Mouse (Mus musculus): ENCODE results near the gene Dio1. TPM values are rescaled to one million over a fixed set of nuclear protein-coding genes. Genes with fewer than 3 reads are reported as not detected.

Dio1 gene
- total RNA-seq, 1 experiment from 2014 or later, result not detected

DNA sequence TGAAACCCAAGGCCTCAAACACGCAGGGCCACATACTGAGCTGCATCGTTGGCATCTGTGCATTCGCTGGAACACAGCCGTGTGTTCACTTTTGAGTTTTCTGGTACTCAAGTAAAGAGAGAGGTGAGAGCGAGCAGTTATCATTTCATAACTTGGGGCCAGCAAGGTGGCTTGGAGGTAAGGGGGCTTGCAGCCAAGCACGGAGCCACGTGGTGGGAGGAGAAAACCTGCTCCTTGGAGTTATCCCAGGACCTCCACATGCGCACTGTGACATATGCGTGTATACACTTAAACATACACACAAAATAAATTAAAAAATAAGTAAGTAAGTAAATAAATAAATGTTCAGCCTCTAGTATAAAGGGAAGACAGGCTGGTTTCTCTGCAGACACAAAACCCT is 4.7 kb downstream of the Dio1 start:
- no peak for ATAC-seq (replicated peaks; ENCODE audit: low read depth, poor library complexity, severe bottlenecking)

DNA sequence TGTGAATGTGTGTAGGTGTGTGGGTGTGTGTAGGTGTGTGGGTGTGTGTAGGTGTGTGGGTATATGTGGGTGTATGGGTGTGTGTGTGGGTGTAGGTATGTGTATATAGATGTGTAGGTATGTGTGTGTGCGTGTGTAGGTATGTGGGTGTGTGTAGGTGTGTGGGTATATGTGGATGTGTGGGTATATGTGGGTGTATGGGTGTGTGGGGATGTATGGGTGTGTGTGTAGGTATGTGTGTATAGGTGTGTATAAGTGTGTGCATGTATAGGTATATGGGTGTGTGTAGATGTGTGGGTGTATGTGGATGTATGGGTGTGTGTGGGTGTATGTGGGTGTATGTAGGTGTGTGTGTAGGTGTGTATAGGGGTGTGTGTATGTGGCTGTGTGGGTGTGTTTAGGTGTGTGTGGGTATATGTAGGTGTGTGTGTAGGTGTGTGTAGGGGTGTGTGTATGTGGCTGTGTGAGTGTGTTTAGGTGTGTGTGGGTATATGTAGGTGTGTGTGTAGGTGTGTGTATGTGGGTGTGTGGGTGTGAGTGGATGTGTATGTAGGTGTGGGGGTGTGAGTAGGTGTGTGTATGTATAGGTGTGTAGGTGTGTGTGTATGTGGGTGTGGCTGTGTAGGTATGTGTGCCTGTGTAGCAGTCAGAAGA is 5.9 kb downstream of the Dio1 start:
- no peak for ATAC-seq (replicated peaks; ENCODE audit: low read depth, poor library complexity, severe bottlenecking)

DNA sequence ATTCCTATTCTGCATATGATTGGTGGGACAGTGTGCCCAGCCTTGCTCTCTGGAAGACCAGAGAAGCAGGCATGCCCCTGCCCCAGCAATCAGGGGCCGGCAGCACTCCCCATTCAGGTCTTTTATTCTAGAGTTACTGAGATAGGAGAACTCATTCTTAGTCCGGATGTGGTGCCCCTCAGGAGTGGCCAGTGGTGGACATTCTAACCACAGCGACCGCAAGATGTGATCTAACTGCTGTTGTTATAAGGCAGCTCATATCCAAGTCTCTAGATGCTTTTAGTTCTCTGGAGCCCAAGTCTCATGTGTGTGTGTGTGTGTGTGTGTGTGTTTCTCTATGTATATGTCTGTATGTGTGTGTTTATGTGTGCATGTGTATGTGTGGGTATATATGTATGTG is 6.6 kb downstream of the Dio1 start:
- ATAC-seq (replicated peaks; ENCODE audit: low read depth, poor library complexity, severe bottlenecking), result peak; percentile 50

DNA sequence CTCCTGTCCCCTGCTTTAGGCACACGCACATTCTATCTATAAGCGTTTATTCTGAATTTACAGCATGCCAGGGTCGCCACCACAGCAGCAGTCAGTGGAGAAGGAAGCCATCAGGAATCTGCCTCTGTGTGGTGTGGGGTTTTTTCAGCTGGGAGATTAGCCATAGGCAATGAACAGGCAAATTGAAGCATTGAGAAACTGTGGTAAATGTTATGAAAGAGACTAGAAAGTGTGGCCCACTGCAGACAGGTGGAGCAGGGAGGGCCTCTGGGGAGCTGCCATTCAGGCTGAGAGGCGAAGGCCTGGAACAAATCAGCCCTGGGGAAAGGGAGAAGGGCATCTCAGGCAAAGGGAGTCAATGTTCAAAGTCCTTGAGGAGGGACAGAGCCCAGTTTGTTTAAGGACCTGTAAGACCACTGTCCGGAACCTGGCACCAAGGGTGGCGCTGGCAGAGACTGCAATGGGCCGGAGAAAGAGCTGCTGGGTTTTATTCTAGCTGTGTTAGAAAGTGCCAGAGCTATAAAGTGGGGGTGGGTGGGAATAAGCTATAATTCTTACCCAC is 7.1 kb downstream of the Dio1 start:
- ATAC-seq (replicated peaks; ENCODE audit: low read depth, poor library complexity, severe bottlenecking), result peak; percentile 36

DNA sequence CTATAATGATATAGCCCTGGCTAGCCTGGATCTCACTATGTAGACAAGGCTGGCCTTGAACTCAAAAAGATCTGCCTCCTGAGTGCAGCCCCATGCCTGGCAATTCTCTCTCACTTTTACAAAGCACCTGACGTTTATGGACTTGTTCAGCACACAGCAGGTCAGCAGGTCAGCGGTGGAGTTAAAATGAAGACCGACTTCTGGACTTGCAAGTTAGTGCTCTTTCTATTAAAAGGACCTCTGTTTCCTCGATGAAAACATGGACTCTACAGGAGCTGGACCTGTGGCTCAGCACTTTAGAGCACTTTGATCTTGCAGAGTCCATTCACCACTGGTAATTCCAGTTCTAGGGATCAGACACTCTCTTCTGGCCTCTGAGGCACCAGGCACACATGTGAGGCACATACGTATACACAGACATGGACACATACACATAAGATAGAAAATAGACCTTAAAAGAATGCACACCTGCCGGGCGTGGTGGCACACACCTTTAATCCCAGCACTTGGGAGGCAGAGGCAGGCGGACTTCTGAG is 8.8 kb downstream of the Dio1 start:
- no peak for ATAC-seq (replicated peaks; ENCODE audit: low read depth, poor library complexity, severe bottlenecking)

DNA sequence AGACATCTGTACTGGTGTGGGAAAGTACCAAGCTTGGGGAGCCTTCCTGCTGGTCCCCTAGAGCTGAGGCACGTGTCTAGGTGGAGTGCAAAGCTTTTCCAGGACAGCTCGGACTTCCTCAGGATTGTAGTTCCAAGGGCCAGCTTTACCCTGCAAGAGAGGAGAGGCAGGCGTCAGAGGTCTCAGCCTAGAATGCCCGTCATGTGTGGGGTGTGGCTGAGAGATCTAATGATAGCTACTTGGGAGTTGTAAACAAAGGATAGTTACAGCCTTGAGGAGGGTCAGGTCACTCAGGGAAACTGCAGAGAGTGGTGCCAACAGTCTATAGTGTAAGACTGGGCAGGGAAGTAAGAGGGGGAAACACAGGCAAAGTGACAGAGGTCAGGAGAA is 14.7 kb downstream of the Dio1 start:
- ATAC-seq (replicated peaks; ENCODE audit: low read depth, poor library complexity, severe bottlenecking), result no peak

DNA sequence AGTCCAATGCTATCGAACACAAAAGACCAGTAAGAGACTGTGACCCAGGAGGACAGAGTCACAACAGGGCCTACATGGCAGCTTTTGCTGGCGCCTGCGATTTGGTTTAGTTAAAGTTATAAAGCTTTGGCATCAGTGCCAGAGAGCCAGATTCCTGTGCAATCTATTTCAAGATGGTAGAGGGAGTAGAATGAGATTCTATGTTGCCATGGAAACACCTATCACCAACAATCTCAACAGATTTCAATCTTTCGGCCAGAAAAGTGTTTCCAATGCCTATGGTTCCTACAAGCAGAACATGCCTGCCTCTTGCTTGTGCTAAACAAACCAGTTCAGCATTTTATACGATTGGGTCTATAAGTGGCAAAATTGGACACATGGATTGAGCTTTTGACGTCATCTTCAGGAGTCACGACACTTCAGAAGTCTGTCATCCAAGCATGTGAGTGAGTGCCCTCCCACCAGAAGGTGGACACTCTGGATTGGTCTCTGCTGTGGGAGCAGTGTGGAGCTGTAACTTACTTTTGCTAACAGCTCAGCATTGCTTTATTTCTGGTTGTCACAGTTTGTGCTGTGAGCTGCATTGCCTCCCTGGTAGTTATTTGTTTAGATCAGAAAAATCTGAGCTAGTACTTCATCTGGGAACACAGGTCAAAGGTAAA is 15.2 kb downstream of the Dio1 start:
- no peak for ATAC-seq (replicated peaks; ENCODE audit: low read depth, poor library complexity, severe bottlenecking)

DNA sequence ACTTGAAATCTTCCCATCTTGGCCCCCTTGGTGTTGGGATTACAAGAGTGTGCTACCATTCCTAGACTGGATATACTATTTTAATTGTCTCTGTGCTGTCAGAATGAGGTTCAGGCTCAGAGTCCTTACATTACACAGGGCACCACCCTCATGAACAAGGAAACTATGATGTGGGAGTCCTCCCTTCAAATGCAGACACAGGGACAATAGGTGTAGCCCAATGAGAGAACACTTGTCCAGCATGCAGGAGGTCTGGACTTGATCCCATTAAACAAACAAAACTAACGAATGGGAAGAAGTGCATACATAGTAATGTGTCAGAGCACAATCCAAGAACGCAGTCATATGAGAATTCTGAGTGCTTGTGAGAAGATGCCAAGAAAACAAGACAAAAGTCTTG is 19.5 kb downstream of the Dio1 start:
- no peak for ATAC-seq (replicated peaks; ENCODE audit: low read depth, poor library complexity, severe bottlenecking)

DNA sequence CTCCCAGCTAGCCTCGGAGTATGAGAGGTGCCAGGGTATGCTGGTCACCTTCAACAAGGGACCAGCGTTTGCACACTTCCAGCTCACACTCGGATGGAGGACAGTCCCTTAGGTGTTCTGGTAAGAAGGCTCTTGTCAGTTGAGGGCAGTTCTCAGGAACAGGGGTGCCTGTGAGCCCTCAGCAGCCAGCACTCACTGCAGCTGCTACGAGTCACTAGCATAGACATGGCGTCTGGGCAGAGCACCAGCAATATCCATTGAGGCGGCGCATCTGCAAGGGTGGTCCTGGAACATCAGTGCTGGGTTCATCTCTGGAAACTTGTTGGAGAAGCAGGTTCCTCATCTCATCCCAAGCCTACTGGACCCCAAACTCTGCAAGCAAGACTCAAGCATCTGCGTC is 20.6 kb downstream of the Dio1 start:
- ATAC-seq (replicated peaks; ENCODE audit: low read depth, poor library complexity, severe bottlenecking), result no peak

DNA sequence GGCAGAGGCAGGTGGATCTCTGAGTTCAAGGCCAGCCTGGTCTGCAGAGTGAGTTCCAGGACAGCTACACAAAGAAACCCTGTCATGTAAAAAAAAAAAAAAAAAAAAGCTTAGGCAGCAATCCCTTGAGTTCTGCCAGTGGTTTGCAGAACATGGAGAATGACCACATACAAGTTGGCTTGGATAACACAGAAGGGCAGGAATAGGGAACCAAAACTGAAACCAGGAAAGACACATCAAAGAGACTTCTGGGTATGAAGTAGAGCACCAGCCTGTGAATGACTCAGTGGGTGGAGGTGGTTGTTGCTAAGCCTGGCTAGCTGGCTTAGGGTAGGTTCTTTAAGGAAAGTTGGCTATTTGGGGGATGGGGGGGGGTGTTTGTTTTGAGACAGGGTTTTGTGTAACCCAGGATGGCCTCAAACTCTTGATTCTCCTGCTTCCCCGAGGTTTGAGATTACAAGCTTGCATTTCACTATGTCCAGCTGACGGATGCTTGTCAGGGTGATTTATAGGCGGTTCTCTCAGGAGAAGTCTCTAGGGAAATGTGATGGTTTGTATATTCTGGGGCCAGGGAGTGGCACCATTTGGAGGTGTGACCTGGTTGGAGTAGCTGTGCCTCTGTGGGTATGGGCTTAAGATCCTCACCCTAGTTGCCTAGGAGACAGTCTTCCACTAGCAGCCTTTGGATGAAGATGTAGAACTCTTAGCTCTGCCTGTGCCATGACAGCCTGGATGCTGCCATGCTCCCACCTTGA is 21.3 kb downstream of the Dio1 start:
- peak; percentile 100 for ATAC-seq (replicated peaks; ENCODE audit: low read depth, poor library complexity, severe bottlenecking)

DNA sequence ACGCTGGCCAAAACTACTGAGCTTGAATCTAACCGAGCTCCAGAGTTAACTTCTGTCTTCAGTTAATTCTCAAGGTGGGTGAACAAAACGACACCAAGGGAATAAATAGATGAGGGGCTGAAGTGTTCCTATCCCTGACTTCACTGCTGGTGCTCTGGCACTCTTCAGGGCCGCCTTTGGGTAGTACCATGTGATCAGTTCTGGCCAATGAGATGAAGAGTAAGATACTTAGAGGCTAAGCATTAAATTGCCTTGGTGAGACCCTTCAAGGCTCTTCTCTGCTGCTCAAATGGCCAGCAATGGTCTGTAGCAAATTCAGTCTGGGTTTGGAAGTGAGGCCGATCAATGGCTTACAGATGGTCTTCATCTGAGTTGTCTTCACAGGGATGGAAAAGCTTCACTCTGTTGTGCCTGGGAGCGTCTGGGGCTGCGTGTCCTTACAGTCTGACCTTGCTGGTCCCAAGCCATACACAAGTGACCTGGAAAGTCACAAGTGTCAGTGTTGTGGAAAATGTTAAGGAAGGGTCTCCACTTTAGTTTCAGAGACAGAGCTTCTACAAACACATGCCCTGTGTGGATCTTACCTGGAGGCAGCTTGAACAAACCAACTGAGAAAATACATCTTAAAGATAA is 26.0 kb downstream of the Dio1 start:
- no peak for ATAC-seq (replicated peaks; ENCODE audit: low read depth, poor library complexity, severe bottlenecking)

DNA sequence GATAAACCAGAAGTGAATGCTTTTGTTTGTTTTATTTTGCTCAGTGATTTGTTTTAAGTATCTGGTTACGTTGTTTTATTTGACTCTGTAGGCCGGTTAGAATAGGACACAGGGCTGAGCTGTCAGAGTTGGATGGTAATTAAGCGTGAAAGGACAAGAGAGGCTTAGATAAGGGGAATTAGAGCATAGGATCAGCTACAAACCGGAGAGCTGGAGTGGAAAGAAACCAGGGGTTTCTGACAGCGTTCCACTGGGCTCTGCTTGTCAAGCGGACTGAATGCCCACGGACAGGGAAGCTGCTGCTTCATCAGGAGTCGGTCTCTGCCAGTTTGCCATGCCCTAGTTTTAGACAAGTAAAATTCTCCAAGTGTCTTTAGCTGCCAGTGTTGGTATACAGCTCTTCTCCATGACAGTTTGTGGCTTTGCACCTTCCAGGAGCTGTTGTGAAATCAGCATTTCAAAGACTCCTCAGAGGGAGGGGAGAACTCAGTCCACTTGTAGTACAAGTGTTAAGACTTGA is 28.7 kb downstream of the Dio1 start:
- peak; percentile 60; the same call in 1 of the 2 replicates for ATAC-seq (replicated peaks; ENCODE audit: low read depth, poor library complexity, severe bottlenecking)

DNA sequence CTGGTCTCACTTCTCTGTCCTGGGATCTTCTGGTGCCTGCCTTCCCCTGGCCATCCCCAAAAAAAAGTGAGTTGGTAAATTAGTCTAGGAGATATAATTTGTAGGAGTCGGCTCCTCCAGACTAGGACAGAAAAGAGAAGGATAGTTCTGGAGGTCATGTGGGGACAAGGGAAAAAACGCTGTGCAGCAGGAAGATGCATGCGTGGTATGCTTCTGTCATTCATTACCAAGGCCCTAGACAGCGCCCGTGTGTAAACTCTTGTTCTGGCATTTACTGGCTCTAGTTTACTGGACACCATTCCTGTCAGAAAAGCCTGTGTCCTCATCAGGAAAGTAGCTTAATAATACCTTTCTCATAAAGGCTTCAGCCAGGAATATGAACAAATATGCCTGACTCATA is 32.5 kb downstream of the Dio1 start:
- no peak for ATAC-seq (replicated peaks; ENCODE audit: low read depth, poor library complexity, severe bottlenecking)

DNA sequence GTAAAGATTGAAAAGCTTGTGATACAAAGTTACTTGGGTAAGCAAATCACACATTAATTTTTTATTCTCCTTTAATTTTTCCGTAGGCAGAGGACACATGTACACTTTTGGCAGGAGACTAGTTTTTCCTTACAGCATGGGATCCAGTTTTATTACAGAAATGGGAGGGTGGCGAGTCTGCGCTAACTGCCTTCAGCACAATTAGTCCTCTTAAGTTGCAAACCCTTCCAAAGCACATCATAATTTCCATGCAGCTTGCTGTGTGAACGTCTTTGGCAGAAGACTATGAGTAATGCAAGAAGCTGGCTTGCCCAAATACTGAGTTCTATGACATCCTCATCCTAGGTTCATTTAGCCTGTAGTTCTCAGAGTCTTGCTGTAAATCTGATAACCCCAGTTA is 33.3 kb downstream of the Dio1 start:
- ATAC-seq (replicated peaks; ENCODE audit: low read depth, poor library complexity, severe bottlenecking), result no peak

DNA sequence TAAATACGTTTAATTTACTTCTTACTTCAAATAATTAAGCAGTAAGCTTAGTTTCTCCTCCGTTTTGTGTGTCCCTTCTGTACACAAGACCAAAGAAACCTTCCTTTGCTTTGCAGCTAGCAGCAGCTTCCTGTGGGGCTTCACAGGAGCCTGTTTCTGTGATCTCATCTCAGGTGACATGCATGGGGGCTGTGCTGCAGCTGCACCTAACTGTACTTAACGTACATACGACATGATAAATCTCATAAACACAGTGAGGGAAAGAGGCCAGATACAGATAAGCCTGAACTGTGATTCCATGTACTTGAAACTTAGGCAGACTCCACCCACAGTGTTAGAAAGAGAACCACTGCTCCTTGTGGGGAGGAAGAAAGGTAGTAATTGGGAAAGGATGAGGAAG is 47.0 kb downstream of the Dio1 start:
- ATAC-seq (replicated peaks; ENCODE audit: low read depth, poor library complexity, severe bottlenecking), result no peak

DNA sequence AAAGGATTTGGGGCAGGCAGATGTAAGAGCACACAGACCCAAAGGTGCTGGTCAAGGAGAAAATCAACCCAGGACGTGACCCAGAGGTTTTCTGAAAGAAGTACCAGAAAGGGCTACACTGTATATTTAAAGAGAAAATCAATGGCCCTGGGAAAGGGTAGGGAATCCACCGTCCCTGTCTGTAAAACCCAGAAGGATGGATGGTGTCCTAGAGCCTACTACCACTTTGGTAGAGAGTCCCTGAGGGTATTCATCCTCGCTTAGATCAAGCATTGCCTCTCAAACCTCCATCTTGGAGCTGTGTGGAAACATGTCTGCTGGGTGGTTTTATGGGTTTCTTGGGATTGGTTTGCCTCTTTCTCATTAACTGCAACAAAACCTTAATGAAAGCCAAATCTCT is 52.6 kb downstream of the Dio1 start:
- no peak for ATAC-seq (replicated peaks; ENCODE audit: low read depth, poor library complexity, severe bottlenecking)

DNA sequence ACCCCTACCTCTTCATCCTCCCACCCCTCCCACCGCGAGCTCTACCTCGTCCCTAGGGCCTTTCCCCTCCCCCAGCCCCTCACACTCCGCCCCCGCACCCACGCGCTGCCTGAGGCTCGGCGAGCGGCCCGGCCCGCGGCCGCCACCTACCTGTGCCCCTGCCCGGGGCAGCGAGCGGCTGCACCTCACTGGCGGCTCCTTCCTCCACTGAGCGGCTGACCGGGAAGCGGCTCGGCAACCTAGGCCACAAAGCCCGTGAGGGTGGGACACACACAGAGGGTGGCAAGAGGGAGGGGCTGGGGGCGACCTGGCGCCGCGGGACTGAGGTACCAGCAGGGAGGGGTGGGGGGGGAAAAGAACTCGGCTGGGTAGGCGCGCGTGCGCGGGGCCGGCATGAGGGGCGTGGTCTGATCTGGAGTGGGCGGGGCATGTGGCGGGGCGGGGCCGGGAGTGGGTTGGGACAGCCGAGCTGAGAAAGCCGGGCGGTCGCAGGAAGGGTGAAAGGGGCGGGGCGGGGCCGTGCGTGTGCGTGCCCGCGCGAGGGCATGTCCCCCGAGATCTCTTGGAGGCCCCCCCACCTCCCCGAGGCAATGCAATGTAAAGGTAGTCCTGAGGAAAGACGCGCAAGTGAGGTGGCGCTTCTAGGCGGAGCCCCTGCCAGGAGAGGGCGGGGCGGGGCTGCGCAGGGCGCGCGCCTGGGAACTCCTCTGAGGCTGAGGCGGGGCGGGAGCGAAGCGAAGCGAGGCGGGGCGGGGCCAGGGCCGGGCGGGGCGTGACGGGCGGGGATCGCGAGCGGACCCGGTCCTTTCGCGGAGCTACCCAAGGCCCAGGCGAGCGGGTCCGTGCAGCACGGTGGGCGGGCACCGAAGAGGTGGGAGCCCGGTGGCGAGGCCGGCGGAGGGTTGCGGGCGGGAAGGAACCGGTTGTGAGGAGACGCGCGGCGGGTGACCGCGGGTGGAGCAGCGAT is 53.6 kb downstream of the Dio1 start, which contains the start of the genes Lrrc42 and Hspb11:
Gene Lrrc42 (minus strand): TSS at position 408 of the 967 bp plus-strand sequence.
Gene Hspb11 (plus strand): TSS at position 469 of the 967 bp plus-strand sequence.
- ATAC-seq (replicated peaks; ENCODE audit: low read depth, poor library complexity, severe bottlenecking), result peak; percentile 94

DNA sequence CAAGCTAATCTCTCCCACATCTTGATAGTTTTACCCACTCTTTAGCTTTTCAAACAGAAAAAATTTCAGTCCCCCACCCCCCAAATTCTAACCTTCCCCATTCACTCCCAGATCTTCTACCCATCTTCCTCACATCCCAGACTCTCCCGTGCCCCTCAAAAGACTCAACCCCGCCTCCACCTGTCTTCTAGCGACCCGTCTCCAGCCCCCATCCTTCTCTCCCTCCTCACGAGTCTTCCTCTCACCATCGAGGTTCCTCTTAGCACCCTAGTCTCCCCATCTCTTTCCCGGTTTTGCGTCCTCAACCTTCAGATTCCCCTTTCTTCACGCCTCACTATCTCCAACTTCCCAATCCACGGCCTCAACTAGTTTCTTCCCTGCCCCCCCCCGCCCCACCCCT is 54.4 kb downstream of the Dio1 start:
- no peak for ATAC-seq (replicated peaks; ENCODE audit: low read depth, poor library complexity, severe bottlenecking)

DNA sequence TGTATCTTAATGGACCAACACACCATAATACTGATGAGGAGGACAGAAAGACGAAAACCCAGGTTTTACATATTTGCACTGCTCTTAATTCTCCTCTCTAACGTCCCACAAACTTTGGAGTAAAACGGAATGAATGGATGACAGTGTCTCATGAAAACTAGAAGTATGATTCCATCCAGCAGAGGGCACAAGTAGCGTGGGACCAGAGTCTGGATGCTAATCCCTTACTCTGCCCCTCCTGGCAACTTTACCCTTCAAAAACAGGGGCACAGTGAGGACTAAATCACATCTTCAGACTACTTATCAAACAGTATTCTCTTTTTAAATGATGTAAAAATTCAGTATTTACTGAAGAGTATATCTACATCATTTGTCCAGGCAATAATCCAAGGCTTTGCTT is 56.5 kb downstream of the Dio1 start:
- ATAC-seq (replicated peaks; ENCODE audit: low read depth, poor library complexity, severe bottlenecking), result peak; percentile 48
